Mouse (Mus musculus) liver, embryonic 14.5 days (tissue): ENCODE data around the gene Maff.

Experiments
- CTCF ChIP-seq: IDR thresholded peaks from 2 replicates; pipeline ENCODE4 v1.5.1; 2016; ENCODE audit warnings: antibody characterized with exemption, low read depth, control low read depth
- EP300 ChIP-seq: IDR thresholded peaks from 2 replicates; pipeline ENCODE4 v1.6.1; 2016; ENCODE audit warnings: antibody characterized with exemption, low read depth

DNA sequence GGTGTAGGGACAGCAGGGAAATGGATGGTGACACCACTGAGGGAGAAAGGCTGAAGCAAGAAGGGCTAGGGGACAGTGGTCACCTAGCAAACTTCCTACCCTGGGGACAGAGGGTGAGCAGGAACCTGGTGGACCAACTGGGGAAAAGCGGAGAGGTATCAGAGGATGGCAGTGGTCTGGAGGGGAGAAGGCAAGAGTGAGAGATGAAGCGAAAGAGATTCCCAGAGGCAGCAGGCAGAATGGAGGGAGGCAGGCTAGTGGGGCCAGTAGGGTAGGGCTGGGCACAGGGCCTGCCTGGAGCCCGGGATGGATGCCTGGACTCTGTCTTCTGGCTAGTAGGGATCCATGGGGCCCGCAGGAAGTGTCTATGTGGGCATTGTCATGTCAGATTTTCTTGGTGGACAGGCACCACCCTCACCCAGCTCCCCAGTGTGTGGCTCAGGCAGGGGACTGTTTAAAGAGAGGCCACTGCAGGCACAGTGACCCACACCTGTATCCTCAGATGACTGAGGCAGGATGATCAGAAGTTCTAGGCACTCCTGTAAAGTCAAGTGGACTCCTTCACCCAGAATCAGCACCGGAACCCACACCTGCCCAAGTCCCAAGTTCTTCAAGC, 7.4 kb downstream of the Maff start:
- TF ChIP-seq CTCF (no peak), EP300 (no peak)
